Mouse (Mus musculus) spleen, adult 2 months (tissue): ENCODE measurements around the gene Nectin2. TPM values are rescaled to one million over a fixed set of nuclear protein-coding genes. Genes with fewer than 3 reads are reported as not detected.

ENCODE experiments used
- DNase-seq, 2 experiments: peaks; one replicate each; pipeline versions ENCODE4 v3.0.0 to v3.0.0-alpha.2; 2012 to 2021; ENCODE audit warnings: low spot score in 2 of 2, low read depth in 1 of 2
- H3K27ac ChIP-seq: fragments of 200-500 bp; 2 replicates; pipeline ENCODE4 v1.5.1; 2012; ENCODE audit warnings: low read length, inconsistent platforms; ENCODE audit not compliant: insufficient read depth
- H3K27me3 ChIP-seq: fragments of 200-500 bp; 2 replicates; pipeline ENCODE4 v1.6.1; 2012; ENCODE audit warnings: mild to moderate bottlenecking, moderate library complexity, low read length, inconsistent platforms; ENCODE audit not compliant: control insufficient read depth, insufficient read depth
- H3K36me3 ChIP-seq: fragments of 200-500 bp; 2 replicates; pipeline ENCODE4 v1.6.1; 2012; ENCODE audit warnings: mild to moderate bottlenecking, low read length, inconsistent platforms; ENCODE audit not compliant: control insufficient read depth, insufficient read depth
- H3K4me1 ChIP-seq: fragments of 200-500 bp; 2 replicates; pipeline ENCODE4 v1.6.1; 2011; ENCODE audit warnings: inconsistent platforms; ENCODE audit not compliant: control insufficient read depth, insufficient read depth, insufficient read length
- H3K4me3 ChIP-seq: fragments of 200-500 bp; 2 replicates; pipeline ENCODE4 v1.5.1; 2011; ENCODE audit warnings: mild to moderate bottlenecking, inconsistent platforms; ENCODE audit not compliant: insufficient read depth, insufficient read length; ENCODE audit errors: extremely low read depth
- CTCF ChIP-seq: fragments of 200-500 bp; IDR thresholded peaks from 2 replicates; pipeline ENCODE4 v1.5.1; 2011; ENCODE audit warnings: mild to moderate bottlenecking, inconsistent platforms; ENCODE audit not compliant: insufficient read depth, insufficient read length, insufficient replicate concordance; ENCODE audit errors: extremely low read depth
- POLR2A ChIP-seq: fragments of 200-500 bp; IDR thresholded peaks from 2 replicates; pipeline ENCODE4 v1.6.1; 2011; ENCODE audit warnings: low read depth, low read length, inconsistent platforms
- WGBS: fragments of 180-500 bp; shearing (Covaris S2); methylation state at CpG from one replicate; pipeline ENCODE4 v1.1.7; 2018; 5-methylcytosine and 5-hydroxymethylcytosine counted together
- polyA plus RNA-seq: library from polyadenylated mRNA; depleted of rRNA; stranded (reverse); fragments of >200 nt; gene quantifications from 2 replicates; pipeline ENCODE4 v1.2.3, GENCODE M21; 2012

Gene Nectin2
- polyA plus RNA-seq, 1 experiment: 24.4 TPM

- H3K27ac ChIP-seq: peak overlapping the region; percentile 85
- H3K4me1 ChIP-seq: peaks cover 22% of the 10 kb centered on the region
- no peak overlapping the region for H3K4me3 ChIP-seq
- no peak for DNase-seq
- peaks cover 11% of the 10 kb centered on the region for H3K36me3 ChIP-seq
- TF ChIP-seq CTCF (no peak), POLR2A (no peak)
- no peaks in the 10 kb centered on the region for H3K27me3 ChIP-seq
- whole genome bisulfite sequencing: 51% methylated on average over 4 of the region's 4 CpGs
Measured at GRCm38 (mm10) chr7:19699827-19700148, 50.5 kb downstream of the Nectin2 start.

DNA sequence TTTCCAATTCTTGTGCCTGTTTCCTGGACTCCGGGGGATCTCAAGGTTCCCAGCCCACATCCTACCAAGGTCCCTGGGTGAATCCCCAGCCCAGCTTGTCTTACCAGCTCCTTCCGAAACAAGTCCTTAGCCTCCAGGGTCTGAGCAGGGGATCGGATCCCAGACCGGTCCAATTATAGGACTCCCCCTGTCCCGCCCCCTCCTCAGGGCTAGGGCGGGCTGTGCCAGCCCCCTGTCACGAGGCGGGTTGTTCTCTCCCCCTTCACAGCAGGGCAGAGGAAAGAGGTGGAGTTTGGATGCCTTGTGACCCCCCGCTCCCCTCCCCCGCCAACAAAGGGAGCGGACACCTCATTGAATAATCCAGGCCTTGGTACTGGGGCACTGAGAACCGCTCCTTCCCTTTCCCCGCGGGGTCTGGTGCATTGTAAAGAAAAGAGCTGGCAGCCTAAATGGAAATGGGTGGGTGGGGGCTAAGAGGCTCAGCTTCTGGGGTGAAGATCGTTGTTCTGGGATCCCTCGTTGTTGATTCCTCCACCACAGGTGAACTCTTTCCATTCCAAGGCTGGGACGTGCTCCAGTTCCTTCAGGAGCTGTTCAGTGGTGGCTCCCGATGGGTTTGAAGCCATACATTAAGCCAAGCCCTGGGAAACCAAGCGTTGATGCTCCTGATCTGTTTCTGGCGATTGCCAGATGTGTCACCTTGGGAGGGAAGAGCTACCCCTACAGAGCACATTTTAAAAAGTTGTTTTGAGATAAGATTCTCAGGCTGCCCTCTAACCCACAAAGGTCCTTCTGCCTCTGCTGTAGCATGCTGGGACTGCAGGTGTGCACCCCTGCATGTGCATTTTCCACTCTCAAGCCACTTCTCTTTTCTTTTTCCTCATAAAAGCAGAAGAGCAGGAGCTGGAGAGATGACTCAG is 51.1 kb downstream of the Nectin2 start, which contains the start of gene Apoe:
Apoe (minus strand) TSS at position 282 of the 920 bp plus-strand sequence.
- H3K27me3 ChIP-seq: no peaks in the 10 kb centered on the region
- TF ChIP-seq CTCF: no peak
- TF ChIP-seq POLR2A: no peak
- peaks cover 11% of the 10 kb centered on the region for H3K36me3 ChIP-seq
- WGBS: 8% methylated on average over 20 of the region's 20 CpGs
- H3K4me1 ChIP-seq: peaks cover 22% of the 10 kb centered on the region
- peak within 1 kb of the TSS; percentile 49 for H3K4me3 ChIP-seq
- peak in 1 of 2 experiments; percentile 33 for DNase-seq
- peak within 1 kb of the TSS; percentile 85 for H3K27ac ChIP-seq

DNA sequence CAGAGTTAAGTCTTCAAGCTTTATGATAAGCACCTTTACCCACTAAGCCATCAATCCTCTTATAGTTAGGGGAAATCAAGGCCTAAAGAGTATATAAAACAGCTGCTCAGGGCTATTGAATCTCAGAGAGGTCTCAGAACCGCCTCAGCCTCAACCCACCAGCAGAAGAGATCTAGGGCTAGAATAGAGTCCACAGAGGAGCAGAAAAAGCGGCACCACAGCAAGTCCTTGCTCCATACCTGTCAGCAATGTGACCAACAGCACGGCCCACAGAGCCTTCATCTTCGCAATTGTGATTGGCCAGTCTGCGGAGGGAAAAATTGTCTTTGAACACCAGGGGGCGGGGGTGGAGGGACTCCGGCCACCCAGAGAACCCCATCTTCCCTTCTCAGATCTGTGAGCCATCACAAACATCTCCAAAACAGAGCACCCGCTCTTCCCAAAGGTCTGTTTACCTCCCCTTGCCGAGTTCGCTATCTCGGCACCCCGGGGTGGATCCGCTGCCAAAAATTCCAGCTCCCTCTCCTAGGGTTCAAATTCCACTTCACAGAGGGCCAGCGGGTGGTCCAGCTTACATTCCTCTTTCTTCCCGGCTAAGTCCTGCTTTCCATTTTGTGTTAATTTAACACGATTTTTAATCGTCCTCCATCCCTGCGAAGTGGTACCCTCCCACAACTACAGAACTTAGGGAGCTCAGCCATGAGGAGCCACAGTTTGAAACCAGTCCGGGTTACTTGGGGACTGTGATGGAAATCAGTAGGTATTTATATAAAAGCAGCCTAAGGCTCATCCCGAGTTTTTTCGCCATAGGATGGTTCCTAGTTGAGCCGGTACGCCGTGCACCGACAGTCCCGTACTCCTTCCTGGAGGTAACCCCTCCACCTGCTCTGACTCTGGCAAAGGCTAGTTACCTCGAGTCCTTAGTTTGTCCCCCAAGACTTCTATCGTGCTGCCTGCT is 52.1 kb downstream of the Nectin2 start:
- Histone ChIP-seq H3K27me3 (no peaks in the 10 kb centered on the region), H3K36me3 (peaks cover 11% of the 10 kb centered on the region), H3K27ac (peak overlapping the region; percentile 85), H3K4me3 (peak overlapping the region; percentile 49), H3K4me1 (peaks cover 22% of the 10 kb centered on the region)
- 12% methylated on average over 28 of the region's 28 CpGs for WGBS
- DNase-seq: peak in 1 of 2 experiments; percentile 23
- TF ChIP-seq CTCF (0 out of 2 replicates have a peak, but pooled peaks have one; percentile 27), POLR2A (no peak)

- TF ChIP-seq POLR2A: no peak
- no peak for TF ChIP-seq CTCF
- 96% methylated on average over 34 of the region's 34 CpGs for WGBS
- no peaks in the 10 kb centered on the region for H3K27me3 ChIP-seq
- no peak overlapping the region for H3K4me3 ChIP-seq
- H3K4me1 ChIP-seq: peaks cover 21% of the 10 kb centered on the region
- H3K36me3 ChIP-seq: peaks cover 10% of the 10 kb centered on the region
- DNase-seq: no peak
- H3K27ac ChIP-seq: no peak overlapping the region
Measured at GRCm38 (mm10) chr7:19696336-19696873, 53.9 kb downstream of the Nectin2 start.

DNA sequence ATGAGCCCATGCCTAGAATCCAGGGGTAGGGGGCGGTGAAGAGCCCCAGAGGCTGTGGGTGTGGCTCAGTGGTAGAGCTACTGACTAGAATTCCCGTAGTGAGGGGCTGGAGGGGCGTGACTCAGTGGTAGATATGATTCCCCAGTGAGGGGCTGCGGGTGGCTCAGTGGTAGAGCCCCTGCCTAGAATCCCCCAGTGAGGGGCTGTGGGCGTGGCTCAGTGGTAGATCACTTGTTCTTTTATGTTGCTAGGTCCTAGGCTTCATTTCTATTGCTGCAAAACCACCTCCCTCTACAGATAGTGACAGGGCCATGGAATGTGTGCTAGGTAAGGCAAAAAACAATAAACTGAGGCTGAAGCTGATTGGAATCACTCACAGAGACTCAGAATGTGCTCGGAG is 54.4 kb downstream of the Nectin2 start:
- Histone ChIP-seq H3K4me3 (no peak overlapping the region), H3K4me1 (peaks cover 18% of the 10 kb centered on the region), H3K27ac (no peak overlapping the region), H3K36me3 (peaks cover 10% of the 10 kb centered on the region), H3K27me3 (no peaks in the 10 kb centered on the region)
- TF ChIP-seq CTCF: no peak
- TF ChIP-seq POLR2A: no peak
- 84% methylated on average over 6 of the region's 6 CpGs for WGBS
- no peak for DNase-seq

- Histone ChIP-seq H3K4me1 (peaks cover 11% of the 10 kb centered on the region), H3K36me3 (peaks cover 10% of the 10 kb centered on the region), H3K27ac (peak overlapping the region; percentile 18), H3K4me3 (no peak overlapping the region), H3K27me3 (no peaks in the 10 kb centered on the region)
- TF ChIP-seq CTCF: no peak
- no peak for TF ChIP-seq POLR2A
- WGBS: 33% methylated on average over 8 of the region's 8 CpGs
- no peak for DNase-seq
Measured at GRCm38 (mm10) chr7:19695213-19695594, 55.1 kb downstream of the Nectin2 start.
